Mouse (Mus musculus) embryonic facial prominence, embryonic 14.5 days (tissue): ENCODE measurements around the gene Aamdc. TPM values are rescaled to one million over a fixed set of nuclear protein-coding genes. Genes with fewer than 3 reads are reported as not detected.
A peak's percentile ranks its signal among the peaks of the same experiment; 100 is the strongest.

Experiments
- ATAC-seq: fragments of 200-750 bp; cut with Nextera tagmentation; 2 replicates; pipeline ENCODE4 v1.8.0; 2017; ENCODE audit warnings: low read depth, moderate number of reproducible peaks, moderate TSS enrichment
- DNase-seq: peaks from one replicate; pipeline ENCODE4 v3.0.0-alpha.2; 2015; ENCODE audit warnings: low spot score
- H3K27ac ChIP-seq: fragments of 300-500 bp; sonication (generic); replicated peaks from 2 replicates; pipeline ENCODE4 v1.5.1; 2014; ENCODE audit warnings: low read depth, mild to moderate bottlenecking, low read length, moderate library complexity
- H3K27me3 ChIP-seq: fragments of 300-500 bp; sonication (generic); replicated peaks from 2 replicates; pipeline ENCODE4 v1.6.1; 2014; ENCODE audit warnings: low read length; ENCODE audit not compliant: control insufficient read depth, insufficient read depth
- H3K36me3 ChIP-seq: fragments of 300-500 bp; sonication (generic); 2 replicates; pipeline ENCODE4 v1.6.1; 2014; ENCODE audit warnings: low read length, mixed read lengths; ENCODE audit not compliant: control insufficient read depth, insufficient read depth
- H3K4me1 ChIP-seq: fragments of 300-500 bp; sonication (generic); 2 replicates; pipeline ENCODE4 v1.6.1; 2014; ENCODE audit warnings: antibody characterized with exemption, low read length; ENCODE audit not compliant: control insufficient read depth, insufficient read depth
- H3K4me2 ChIP-seq: fragments of 300-500 bp; sonication (generic); 2 replicates; pipeline ENCODE4 v1.6.1; 2014; ENCODE audit warnings: low read depth, mild to moderate bottlenecking, low read length, moderate library complexity, mixed read lengths
- H3K4me3 ChIP-seq: fragments of 300-500 bp; sonication (generic); 2 replicates; pipeline ENCODE4 v1.5.1; 2014; ENCODE audit warnings: low read depth, mild to moderate bottlenecking, low read length
- H3K9ac ChIP-seq: fragments of 300-500 bp; sonication (generic); 2 replicates; pipeline ENCODE4 v1.6.1; 2014; ENCODE audit warnings: low read depth, mild to moderate bottlenecking, low read length, moderate library complexity, mixed read lengths
- H3K9me3 ChIP-seq: fragments of 300-500 bp; sonication (generic); 2 replicates; pipeline ENCODE4 v1.6.1; 2016; ENCODE audit warnings: low read length; ENCODE audit not compliant: control insufficient read depth
- WGBS: fragments of 180-500 bp; shearing (Covaris S2); extraction: QIAGEN DNeasy Blood & Tissue Kit; methylation state at CpG from one replicate; pipeline ENCODE4 v1.1.7; 2014; 5-methylcytosine and 5-hydroxymethylcytosine counted together
- polyA plus RNA-seq: library from polyadenylated mRNA; unstranded; fragments of >200 nt; fragmentation: Nextera tagmentation; extraction: Ambion mirVana; gene quantifications from 2 replicates; pipeline ENCODE4 v1.2.1, GENCODE M21; 2014

The Aamdc gene
- polyA plus RNA-seq, 1 experiment from 2014 or later: 92.1 TPM

GRCm38 (mm10) chr7:97590488-97590887, 11.2 kb upstream of the Aamdc start:
- H3K9me3 ChIP-seq: no peaks in the 10 kb centered on the region
- WGBS: 38% methylated on average over 3 of the region's 3 CpGs
- H3K4me1 ChIP-seq: 0 out of 2 replicates have a peak, but pooled peaks cover 12% of the 10 kb centered on the region
- ATAC-seq (no peak; the same call in 1 of the 2 replicates), DNase-seq (no peak)
- no peak overlapping the region for H3K4me2 ChIP-seq
- no peak overlapping the region for H3K27ac ChIP-seq
- H3K27me3 ChIP-seq: no peaks in the 10 kb centered on the region
- H3K4me3 ChIP-seq: no peak overlapping the region
- no peaks in the 10 kb centered on the region for H3K36me3 ChIP-seq
- H3K9ac ChIP-seq: no peak overlapping the region

GRCm38 (mm10) chr7:97588506-97588905, 9.2 kb upstream of the Aamdc start:
- Histone ChIP-seq H3K9ac (no peak overlapping the region), H3K36me3 (no peaks in the 10 kb centered on the region), H3K27me3 (no peaks in the 10 kb centered on the region), H3K4me2 (no peak overlapping the region), H3K9me3 (no peaks in the 10 kb centered on the region), H3K4me1 (0 out of 2 replicates have a peak, but pooled peaks cover 12% of the 10 kb centered on the region), H3K27ac (no peak overlapping the region), H3K4me3 (no peak overlapping the region)
- WGBS: 85% methylated on average over 5 of the region's 5 CpGs
- ATAC-seq (no peak), DNase-seq (no peak)

GRCm38 (mm10) chr7:97580843-97581214, 1.5 kb upstream of the Aamdc start:
- Histone ChIP-seq H3K4me2 (peak overlapping the region; percentile 57), H3K4me1 (0 out of 2 replicates have a peak, but pooled peaks cover 3% of the 10 kb centered on the region), H3K9ac (peak overlapping the region; percentile 100), H3K36me3 (peaks cover 11% of the 10 kb centered on the region; the same call in 1 of the 2 replicates), H3K9me3 (0 out of 2 replicates have a peak, but pooled peaks cover 3% of the 10 kb centered on the region), H3K4me3 (peak overlapping the region; percentile 100), H3K27me3 (no peaks in the 10 kb centered on the region), H3K27ac (peak overlapping the region; percentile 99)
- ATAC-seq: peak; percentile 69
- peak; percentile 94 for DNase-seq
- 0% methylated on average over 11 of the region's 11 CpGs for WGBS

GRCm38 (mm10) chr7:97579976-97580842, 912 bp upstream of the Aamdc start:
- ATAC-seq: peak; percentile 8; the same call in 1 of the 2 replicates
- WGBS: 0% methylated on average over 20 of the region's 65 CpGs
- H3K4me3 ChIP-seq: peak overlapping the region; percentile 100
- peak; percentile 39 for DNase-seq
- peak overlapping the region; percentile 99 for H3K27ac ChIP-seq
- no peaks in the 10 kb centered on the region for H3K27me3 ChIP-seq
- H3K9ac ChIP-seq: peak overlapping the region; percentile 100
- peak overlapping the region; percentile 57 for H3K4me2 ChIP-seq
- H3K4me1 ChIP-seq: 0 out of 2 replicates have a peak, but pooled peaks cover 3% of the 10 kb centered on the region
- H3K9me3 ChIP-seq: 0 out of 2 replicates have a peak, but pooled peaks cover 3% of the 10 kb centered on the region
- H3K36me3 ChIP-seq: peaks cover 14% of the 10 kb centered on the region

GRCm38 (mm10) chr7:97578361-97579066, 783 bp downstream of the Aamdc start:
- WGBS: 27% methylated on average over 8 of the region's 8 CpGs
- Histone ChIP-seq H3K9ac (peak overlapping the region; percentile 100), H3K36me3 (peaks cover 25% of the 10 kb centered on the region), H3K9me3 (0 out of 2 replicates have a peak, but pooled peaks cover 3% of the 10 kb centered on the region), H3K4me3 (peak overlapping the region; percentile 100), H3K4me1 (0 out of 2 replicates have a peak, but pooled peaks cover 3% of the 10 kb centered on the region), H3K27ac (peak overlapping the region; percentile 99), H3K27me3 (no peaks in the 10 kb centered on the region), H3K4me2 (peak overlapping the region; percentile 57)
- DNase-seq: peak; percentile 69
- ATAC-seq: no peak

- no peak for DNase-seq
- peaks cover 21% of the 10 kb centered on the region for H3K36me3 ChIP-seq
- H3K9me3 ChIP-seq: no peaks in the 10 kb centered on the region
- H3K4me1 ChIP-seq: no peaks in the 10 kb centered on the region
- H3K27ac ChIP-seq: no peak overlapping the region
- 89% methylated on average over 1 of the region's 1 CpGs for WGBS
- no peak overlapping the region for H3K4me2 ChIP-seq
- no peak overlapping the region for H3K4me3 ChIP-seq
- H3K27me3 ChIP-seq: no peaks in the 10 kb centered on the region
- ATAC-seq: no peak
- no peak overlapping the region for H3K9ac ChIP-seq
These were observed 8.9 kb downstream of the Aamdc start for GRCm38 (mm10) chr7:97570389-97570788.

- Histone ChIP-seq H3K9ac (no peak overlapping the region), H3K4me1 (no peaks in the 10 kb centered on the region), H3K9me3 (no peaks in the 10 kb centered on the region), H3K4me2 (no peak overlapping the region), H3K27me3 (no peaks in the 10 kb centered on the region), H3K27ac (no peak overlapping the region), H3K4me3 (no peak overlapping the region), H3K36me3 (peaks cover 13% of the 10 kb centered on the region; the same call in 1 of the 2 replicates)
- WGBS: 74% methylated on average over 4 of the region's 4 CpGs
- ATAC-seq (no peak), DNase-seq (no peak)
These were observed 9.9 kb downstream of the Aamdc start for GRCm38 (mm10) chr7:97569372-97569771.

GRCm38 (mm10) chr7:97563576-97563975, 15.7 kb downstream of the Aamdc start:
- no peaks in the 10 kb centered on the region for H3K27me3 ChIP-seq
- 89% methylated on average over 2 of the region's 2 CpGs for WGBS
- ATAC-seq: no peak
- H3K9ac ChIP-seq: no peak overlapping the region
- no peak for DNase-seq
- no peak overlapping the region for H3K27ac ChIP-seq
- H3K4me3 ChIP-seq: no peak overlapping the region
- no peaks in the 10 kb centered on the region for H3K9me3 ChIP-seq
- peaks cover 14% of the 10 kb centered on the region; the same call in 1 of the 2 replicates for H3K36me3 ChIP-seq
- no peak overlapping the region for H3K4me2 ChIP-seq
- no peaks in the 10 kb centered on the region for H3K4me1 ChIP-seq
